Mouse (Mus musculus) midbrain, embryonic 16.5 days (tissue): ENCODE data around the gene Pcnx2. TPM values are rescaled to one million over a fixed set of nuclear protein-coding genes. Genes with fewer than 3 reads are reported as not detected.

Experiments
- ATAC-seq: fragments of 200-750 bp; cut with Nextera tagmentation; 2 replicates; pipeline ENCODE4 v1.8.0; 2017; ENCODE audit warnings: moderate TSS enrichment
- H3K27ac ChIP-seq: fragments of 300-500 bp; sonication (generic); 2 replicates; pipeline ENCODE4 v1.5.1; 2014; ENCODE audit warnings: mild to moderate bottlenecking, low read length, mixed read lengths
- H3K27me3 ChIP-seq: fragments of 300-500 bp; sonication (generic); 2 replicates; pipeline ENCODE4 v1.6.1; 2014; ENCODE audit warnings: low read depth, low read length, mixed read lengths; ENCODE audit not compliant: control insufficient read depth, insufficient read depth
- H3K36me3 ChIP-seq: fragments of 300-500 bp; sonication (generic); 2 replicates; pipeline ENCODE4 v1.6.1; 2014; ENCODE audit warnings: mild to moderate bottlenecking, low read length, moderate library complexity, mixed read lengths; ENCODE audit not compliant: control insufficient read depth, insufficient read depth
- H3K4me1 ChIP-seq: fragments of 300-500 bp; sonication (generic); 2 replicates; pipeline ENCODE4 v1.6.1; 2014; ENCODE audit warnings: mild to moderate bottlenecking, low read length, mixed read lengths; ENCODE audit not compliant: control insufficient read depth, insufficient read depth
- H3K4me2 ChIP-seq: fragments of 300-500 bp; sonication (generic); 2 replicates; pipeline ENCODE4 v1.6.1; 2014; ENCODE audit warnings: mild to moderate bottlenecking, low read length, mixed read lengths
- H3K4me3 ChIP-seq: fragments of 300-500 bp; sonication (generic); 2 replicates; pipeline ENCODE4 v1.5.1; 2014; ENCODE audit warnings: low read depth, mild to moderate bottlenecking, low read length, moderate library complexity, mixed read lengths
- H3K9ac ChIP-seq: fragments of 300-500 bp; sonication (generic); 2 replicates; pipeline ENCODE4 v1.6.1; 2014; ENCODE audit warnings: low read depth, low read length, mixed read lengths
- H3K9me3 ChIP-seq: fragments of 300-500 bp; sonication (generic); replicated peaks from 2 replicates; pipeline ENCODE4 v1.6.1; 2014; ENCODE audit warnings: mild to moderate bottlenecking, low read length, mixed read lengths; ENCODE audit not compliant: control insufficient read depth, poor library complexity, severe bottlenecking
- WGBS: fragments of 180-500 bp; shearing (Covaris S2); extraction: QIAGEN DNeasy Blood & Tissue Kit; methylation state at CpG from one replicate; pipeline ENCODE4 v1.1.7; 2014; 5-methylcytosine and 5-hydroxymethylcytosine counted together
- polyA plus RNA-seq: library from polyadenylated mRNA; unstranded; fragments of >200 nt; fragmentation: Nextera tagmentation; extraction: Ambion mirVana; gene quantifications from 2 replicates; pipeline ENCODE4 v1.2.1, GENCODE M21; 2015

The Pcnx2 gene
- polyA plus RNA-seq, 1 experiment from 2014 or later, result 6.3 TPM

DNA sequence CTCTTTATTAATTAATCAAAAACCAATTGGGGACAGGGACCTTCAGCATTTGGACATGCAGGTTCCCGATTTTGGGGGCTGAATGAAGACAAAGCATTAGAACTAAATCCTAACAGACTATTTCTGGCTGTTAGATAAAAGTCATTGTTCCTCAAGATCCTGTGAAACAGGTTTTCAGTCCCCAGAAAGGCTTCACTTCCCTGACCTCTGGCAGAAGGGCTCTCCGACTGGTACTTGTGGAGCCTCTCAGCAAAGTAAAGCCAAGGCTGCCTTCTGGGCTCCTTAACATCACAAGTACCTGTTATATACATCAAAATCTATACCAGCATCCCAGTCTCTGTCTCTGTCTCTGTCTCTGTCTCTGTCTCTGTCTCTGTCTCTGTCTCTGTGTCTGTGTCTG, 7.2 kb upstream of the Pcnx2 start:
- H3K4me3 ChIP-seq, result no peak overlapping the region
- H3K27ac ChIP-seq, result no peak overlapping the region
- WGBS, result 80% methylated on average over 2 of the region's 2 CpGs
- H3K27me3 ChIP-seq, result peaks cover 24% of the 10 kb centered on the region
- no peak overlapping the region for H3K4me2 ChIP-seq
- no peaks in the 10 kb centered on the region for H3K9me3 ChIP-seq
- peaks cover 5% of the 10 kb centered on the region; the same call in 1 of the 2 replicates for H3K4me1 ChIP-seq
- H3K9ac ChIP-seq, result no peak overlapping the region
- no peak for ATAC-seq
- no peaks in the 10 kb centered on the region for H3K36me3 ChIP-seq

DNA sequence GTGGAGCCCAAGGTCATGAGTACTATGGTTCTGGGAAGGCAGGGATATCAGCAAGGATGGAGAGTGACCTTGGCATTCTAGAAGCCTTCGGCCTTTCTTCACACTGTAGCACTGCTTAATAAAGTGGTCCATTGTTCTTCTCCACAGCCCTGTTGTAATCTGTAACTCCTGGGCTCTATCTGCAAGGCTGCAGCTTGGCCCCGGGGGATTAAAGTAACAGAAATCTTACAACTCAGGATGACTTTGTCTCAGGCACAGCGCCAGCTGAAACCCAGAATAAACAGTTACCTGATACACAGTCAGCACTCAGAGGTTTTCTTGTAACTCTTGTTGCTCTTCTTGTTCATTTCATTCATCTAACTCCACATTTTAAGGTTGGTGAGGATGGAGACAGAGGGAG, 4.4 kb upstream of the Pcnx2 start:
- WGBS, result 40% methylated on average over 3 of the region's 3 CpGs
- Histone ChIP-seq H3K4me1 (peaks cover 4% of the 10 kb centered on the region; the same call in 1 of the 2 replicates), H3K27ac (no peak overlapping the region), H3K4me2 (no peak overlapping the region), H3K36me3 (no peaks in the 10 kb centered on the region), H3K9ac (no peak overlapping the region), H3K4me3 (no peak overlapping the region), H3K9me3 (no peaks in the 10 kb centered on the region), H3K27me3 (no peaks in the 10 kb centered on the region)
- no peak for ATAC-seq

- Histone ChIP-seq H3K27me3 (no peaks in the 10 kb centered on the region), H3K4me1 (peaks cover 12% of the 10 kb centered on the region), H3K9ac (no peak overlapping the region), H3K9me3 (no peaks in the 10 kb centered on the region), H3K36me3 (no peaks in the 10 kb centered on the region), H3K4me3 (no peak overlapping the region), H3K27ac (no peak overlapping the region), H3K4me2 (no peak overlapping the region)
- ATAC-seq, result no peak
- 23% methylated on average over 2 of the region's 2 CpGs for whole genome bisulfite sequencing
These were observed 3.0 kb upstream of the Pcnx2 start for GRCm38 (mm10) chr8:125901167-125901566.

GRCm38 (mm10) chr8:125898899-125899298, 782 bp upstream of the Pcnx2 start:
- ATAC-seq, result 0 out of 2 replicates have a peak, but pooled peaks have one; percentile 1
- Histone ChIP-seq H3K4me3 (peak overlapping the region; percentile 62), H3K9me3 (no peaks in the 10 kb centered on the region), H3K4me1 (peaks cover 12% of the 10 kb centered on the region), H3K9ac (peak overlapping the region; percentile 78), H3K4me2 (peak overlapping the region; percentile 57), H3K27ac (peak overlapping the region; percentile 78), H3K36me3 (no peaks in the 10 kb centered on the region), H3K27me3 (no peaks in the 10 kb centered on the region)
- 0% methylated on average over 6 of the region's 6 CpGs for whole genome bisulfite sequencing

DNA sequence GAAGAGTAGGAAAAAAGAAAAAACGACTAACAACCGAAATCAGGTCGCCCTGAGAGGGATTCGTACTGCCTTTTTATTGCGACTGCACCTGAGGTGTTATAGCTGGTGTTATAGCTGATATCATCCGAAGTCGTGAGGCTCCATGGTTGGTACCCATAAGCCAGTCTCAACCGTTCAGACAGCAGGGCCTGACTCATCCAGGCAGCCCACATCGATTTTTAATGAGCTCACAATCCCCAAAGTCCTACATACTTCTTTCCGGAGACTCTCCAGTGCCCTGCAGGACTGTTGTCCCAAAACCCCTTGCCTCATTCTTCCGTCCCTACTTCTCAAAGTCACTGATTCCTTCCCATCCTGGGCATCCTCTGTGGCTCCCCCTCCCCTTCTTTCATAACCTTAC, 729 bp downstream of the Pcnx2 start:
- WGBS, result 61% methylated on average over 11 of the region's 11 CpGs
- Histone ChIP-seq H3K9ac (peak overlapping the region; percentile 78), H3K4me2 (peak overlapping the region; percentile 57), H3K4me3 (peak overlapping the region; percentile 62), H3K4me1 (peaks cover 12% of the 10 kb centered on the region), H3K27ac (peak overlapping the region; percentile 78; the same call in 1 of the 2 replicates), H3K36me3 (no peaks in the 10 kb centered on the region), H3K27me3 (no peaks in the 10 kb centered on the region), H3K9me3 (no peaks in the 10 kb centered on the region)
- ATAC-seq, result peak; percentile 18; the same call in 1 of the 2 replicates

DNA sequence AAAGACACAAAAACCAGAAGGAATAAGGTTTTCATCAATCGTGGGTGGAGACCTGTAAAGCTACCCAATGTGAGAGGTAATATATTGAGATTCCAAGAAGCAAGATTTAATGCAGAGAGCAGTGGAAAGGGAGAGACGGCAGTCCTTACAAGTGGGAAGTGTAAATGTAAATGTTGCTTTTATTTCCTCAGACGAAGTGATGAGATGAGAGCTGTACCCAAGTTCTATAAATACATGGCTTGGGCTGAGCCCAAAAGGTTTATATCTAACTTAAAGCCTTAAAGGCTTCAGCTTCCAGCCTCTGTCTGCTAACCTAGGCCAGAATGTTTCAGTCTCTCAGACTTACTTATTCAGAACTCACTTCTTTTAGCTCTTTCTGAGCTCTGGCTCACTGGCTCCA, 8.2 kb downstream of the Pcnx2 start:
- peaks cover 34% of the 10 kb centered on the region for H3K36me3 ChIP-seq
- no peak overlapping the region for H3K4me3 ChIP-seq
- H3K4me2 ChIP-seq, result no peak overlapping the region
- WGBS, result 84% methylated on average over 3 of the region's 3 CpGs
- H3K4me1 ChIP-seq, result no peaks in the 10 kb centered on the region
- H3K9ac ChIP-seq, result no peak overlapping the region
- H3K9me3 ChIP-seq, result 0 out of 2 replicates have a peak, but pooled peaks cover 5% of the 10 kb centered on the region
- no peak for ATAC-seq
- no peak overlapping the region for H3K27ac ChIP-seq
- H3K27me3 ChIP-seq, result no peaks in the 10 kb centered on the region

- ATAC-seq, result no peak
- H3K9me3 ChIP-seq, result 0 out of 2 replicates have a peak, but pooled peaks cover 6% of the 10 kb centered on the region
- H3K9ac ChIP-seq, result no peak overlapping the region
- no peaks in the 10 kb centered on the region for H3K27me3 ChIP-seq
- peaks cover 41% of the 10 kb centered on the region for H3K36me3 ChIP-seq
- 93% methylated on average over 9 of the region's 9 CpGs for WGBS
- H3K4me2 ChIP-seq, result no peak overlapping the region
- H3K4me1 ChIP-seq, result no peaks in the 10 kb centered on the region
- no peak overlapping the region for H3K27ac ChIP-seq
- no peak overlapping the region for H3K4me3 ChIP-seq
These were observed 10.6 kb downstream of the Pcnx2 start for GRCm38 (mm10) chr8:125887549-125887948.

DNA sequence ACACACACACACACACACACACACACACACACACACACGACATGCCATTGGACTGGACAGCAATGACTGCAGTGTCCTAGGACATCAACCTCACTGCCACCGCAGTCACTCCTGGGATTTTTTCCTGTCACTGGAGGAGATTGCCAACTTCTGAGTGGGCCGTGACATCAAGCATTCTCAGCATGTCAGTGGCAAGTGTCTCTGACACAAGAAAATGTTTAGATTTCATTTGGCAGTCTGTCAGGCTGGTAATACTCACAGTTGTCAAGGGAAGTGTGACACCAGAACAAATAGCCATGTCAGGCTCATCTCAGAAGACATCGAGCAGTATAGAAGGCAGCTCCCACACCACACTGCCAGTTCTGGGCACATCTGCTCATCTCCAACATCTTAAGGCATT, 17.7 kb downstream of the Pcnx2 start:
- Histone ChIP-seq H3K4me2 (no peak overlapping the region), H3K27ac (no peak overlapping the region), H3K9me3 (0 out of 2 replicates have a peak, but pooled peaks cover 6% of the 10 kb centered on the region), H3K27me3 (no peaks in the 10 kb centered on the region), H3K36me3 (peaks cover 27% of the 10 kb centered on the region), H3K9ac (no peak overlapping the region), H3K4me1 (no peaks in the 10 kb centered on the region), H3K4me3 (no peak overlapping the region)
- no peak for ATAC-seq
- WGBS, result 76% methylated on average over 4 of the region's 4 CpGs

DNA sequence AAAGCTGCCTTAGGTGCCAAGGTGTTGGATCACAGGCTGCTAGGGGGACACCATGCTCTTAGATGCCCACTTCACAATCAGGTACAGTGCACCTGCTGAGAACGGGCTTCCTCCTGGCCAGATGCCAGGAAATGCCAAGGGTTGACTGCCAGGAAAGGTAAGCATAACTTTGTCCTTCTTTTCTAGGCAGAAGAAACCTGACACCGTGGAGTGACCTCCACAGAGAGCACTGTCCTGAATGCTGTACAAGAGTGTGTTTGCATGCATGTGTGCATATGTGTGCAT, 24.9 kb downstream of the Pcnx2 start:
- Histone ChIP-seq H3K27me3 (no peaks in the 10 kb centered on the region), H3K9ac (no peak overlapping the region), H3K9me3 (no peaks in the 10 kb centered on the region), H3K4me1 (peaks cover 11% of the 10 kb centered on the region; the same call in 1 of the 2 replicates), H3K4me2 (no peak overlapping the region), H3K36me3 (peaks cover 14% of the 10 kb centered on the region; the same call in 1 of the 2 replicates), H3K4me3 (no peak overlapping the region), H3K27ac (no peak overlapping the region)
- WGBS, result 91% methylated on average over 2 of the region's 2 CpGs
- ATAC-seq, result no peak
